Mouse (Mus musculus): Measurements from ENCODE around the gene Sorcs2.
"Not testable (repeated sequence)": the region's sequence is repeated elsewhere in the genome, so short reads cannot be mapped to it uniquely, and the experiment has no call there.

The Sorcs2 gene

GRCm38 (mm10) chr5:36297246-36297645, 100.7 kb downstream of the Sorcs2 start:
- DNase-seq = no peak

- peak; percentile 71 to 78 for DNase-seq
Measured at GRCm38 (mm10) chr5:36293109-36293900, 104.6 kb downstream of the Sorcs2 start.

GRCm38 (mm10) chr5:36292321-36292720, 105.6 kb downstream of the Sorcs2 start:
- DNase-seq = peak; percentile 23 to 34

GRCm38 (mm10) chr5:36291191-36291590, 106.7 kb downstream of the Sorcs2 start:
- peak; percentile 54 to 67 for DNase-seq

DNA sequence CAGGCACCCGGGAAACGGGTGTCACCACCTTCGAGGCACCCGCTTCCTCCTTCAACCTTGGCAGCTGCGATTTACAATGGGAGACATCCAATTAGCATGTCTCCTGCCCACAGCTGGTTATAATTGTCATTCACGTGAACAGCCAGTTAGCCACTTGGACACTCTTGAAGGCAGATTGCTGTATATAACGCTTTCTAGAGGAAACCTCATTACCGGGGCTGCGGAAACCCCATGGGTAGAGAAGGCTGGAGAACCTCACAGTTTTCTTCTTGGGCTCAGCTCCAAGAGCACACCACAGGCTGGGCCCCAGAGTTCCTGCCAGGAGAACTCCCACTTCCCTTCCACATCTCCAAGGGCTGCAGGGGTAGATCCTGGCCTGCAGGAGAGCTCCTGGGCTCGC, 112.5 kb downstream of the Sorcs2 start:
- DNase-seq = no peak

- no peak for DNase-seq
Measured at GRCm38 (mm10) chr5:36279896-36280295, 118.0 kb downstream of the Sorcs2 start.

- DNase-seq = no peak
Measured at GRCm38 (mm10) chr5:36274684-36275394, 123.1 kb downstream of the Sorcs2 start.

DNA sequence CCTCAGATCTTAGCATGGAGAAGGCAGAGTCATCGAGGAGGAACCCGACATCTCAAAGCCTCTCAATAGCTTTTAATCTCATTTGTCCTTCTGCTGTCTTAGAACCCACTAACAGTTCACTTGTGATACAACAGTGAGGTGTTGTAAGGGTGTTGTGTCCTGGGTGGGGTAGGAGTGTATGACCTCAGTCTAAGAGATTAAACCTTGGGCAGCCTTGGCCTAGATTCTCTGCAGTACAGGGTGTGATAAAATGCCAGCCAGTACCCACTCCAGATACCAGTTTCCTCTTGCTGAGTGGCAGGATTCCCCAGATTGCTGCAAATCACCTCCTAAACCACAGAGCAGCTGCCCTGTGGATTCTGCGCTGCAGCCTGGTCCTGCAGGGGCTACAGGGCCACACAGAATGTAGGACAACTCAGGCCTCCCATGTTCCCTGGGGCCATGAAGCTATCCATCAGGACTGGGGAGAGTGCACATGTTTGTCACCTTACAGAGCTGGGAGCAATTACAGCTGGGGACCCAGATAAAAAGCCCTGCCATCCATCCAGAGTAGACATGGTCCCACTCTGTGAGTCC, 130.7 kb downstream of the Sorcs2 start:
- peak in 1 of 2 experiments; percentile 15 for DNase-seq

- no peak for DNase-seq
Measured at GRCm38 (mm10) chr5:36260862-36261261, 137.1 kb downstream of the Sorcs2 start.

DNA sequence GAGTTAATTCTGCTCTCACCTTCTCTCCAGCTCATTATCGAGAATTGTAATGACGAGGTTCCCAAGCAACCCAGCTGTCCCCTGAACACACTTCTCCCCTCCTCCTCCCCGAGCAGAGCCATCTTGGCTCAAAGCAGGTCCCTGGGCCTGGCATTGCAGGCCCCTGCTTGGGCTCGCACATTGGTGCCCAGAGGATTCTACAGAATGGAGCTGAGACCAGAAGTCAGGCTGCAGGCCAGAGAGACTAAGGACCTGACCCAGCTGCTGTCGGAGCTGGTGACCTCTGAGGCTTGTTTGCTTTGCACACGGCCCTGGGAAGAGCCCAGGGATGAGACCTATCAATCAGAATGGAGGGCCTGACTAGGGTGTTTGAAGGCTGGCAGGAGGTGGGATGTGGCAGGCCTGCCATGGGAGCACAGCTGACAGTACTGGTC, 138.2 kb downstream of the Sorcs2 start:
- no peak for DNase-seq

DNA sequence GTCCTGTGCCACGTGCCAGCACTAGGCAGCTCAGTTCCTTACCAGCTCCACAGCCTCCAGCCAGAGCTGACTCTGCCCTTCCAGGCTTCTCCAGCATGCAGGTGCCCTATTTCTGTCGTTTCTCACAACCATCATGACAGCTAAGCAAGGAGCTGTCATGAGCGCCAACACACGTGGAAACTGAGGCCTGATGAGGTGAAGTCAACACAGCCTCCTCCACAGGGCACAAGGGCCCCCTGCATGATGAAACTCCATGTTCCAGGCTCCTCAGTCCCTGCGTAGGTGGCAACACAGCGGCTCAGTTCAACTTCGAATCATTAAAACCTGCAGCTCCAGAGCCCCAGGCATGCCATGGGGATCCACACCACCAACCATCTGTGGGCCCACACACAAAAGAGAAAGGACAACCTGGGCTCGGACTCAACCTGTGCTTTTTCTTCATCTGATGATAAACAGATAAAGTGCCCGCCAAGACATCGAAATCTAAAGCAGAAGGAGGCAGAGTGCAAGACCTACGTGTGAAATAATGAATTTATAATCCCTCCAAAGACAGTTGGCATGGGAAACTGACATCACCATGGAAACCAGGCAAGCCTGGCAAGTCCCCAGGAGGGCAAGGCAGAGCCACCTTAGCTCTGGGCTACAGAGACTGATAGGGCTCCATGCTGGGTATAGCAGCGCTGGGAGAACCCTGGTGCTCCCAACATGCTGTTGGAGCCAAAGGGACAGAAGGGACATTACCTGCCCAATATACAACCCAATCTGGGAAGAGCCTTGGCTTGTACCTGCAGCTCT, 139.4 kb downstream of the Sorcs2 start:
- no peak for DNase-seq

GRCm38 (mm10) chr5:36257008-36257407, 140.9 kb downstream of the Sorcs2 start:
- DNase-seq = no peak

DNA sequence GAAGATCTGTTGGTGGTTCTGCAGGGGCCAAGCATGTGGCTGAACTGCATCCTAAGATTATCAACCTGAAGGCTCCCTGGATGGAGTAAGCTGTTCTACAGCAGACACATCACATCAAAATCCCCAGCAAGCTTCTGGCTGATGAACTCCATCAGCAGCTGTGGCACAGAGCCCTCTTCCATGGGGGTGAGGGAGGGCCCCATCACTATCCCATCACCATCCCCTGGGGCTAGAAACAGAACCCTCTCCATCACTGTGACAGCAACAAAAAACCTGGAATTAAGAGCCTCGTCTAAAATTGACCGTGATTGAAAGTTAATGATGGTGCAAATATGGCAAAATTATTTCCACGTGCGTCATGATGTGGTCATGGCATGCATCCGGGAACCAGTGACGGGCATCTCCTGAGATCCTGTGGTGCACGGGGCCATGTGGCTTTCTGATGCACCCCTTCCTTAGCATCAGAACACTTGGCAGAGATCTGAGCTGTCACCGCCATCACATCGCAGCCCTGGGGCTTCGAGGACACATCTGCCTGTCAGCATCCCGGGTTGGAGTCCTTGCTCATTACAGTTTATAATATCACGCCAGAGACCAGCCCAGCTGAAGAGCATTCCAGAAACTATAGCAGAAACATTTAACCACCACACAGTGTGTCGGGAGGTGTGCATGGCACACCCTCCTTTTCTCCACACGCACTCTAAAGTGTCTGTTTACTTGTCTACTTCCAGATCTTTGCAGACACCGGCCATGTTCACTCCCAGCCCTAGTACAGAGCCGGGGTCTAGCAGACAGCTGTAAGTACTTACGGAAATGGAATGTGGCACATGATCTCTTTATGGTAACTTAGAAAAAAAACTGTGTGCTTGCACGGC, 143.1 kb downstream of the Sorcs2 start:
- no peak for DNase-seq

DNA sequence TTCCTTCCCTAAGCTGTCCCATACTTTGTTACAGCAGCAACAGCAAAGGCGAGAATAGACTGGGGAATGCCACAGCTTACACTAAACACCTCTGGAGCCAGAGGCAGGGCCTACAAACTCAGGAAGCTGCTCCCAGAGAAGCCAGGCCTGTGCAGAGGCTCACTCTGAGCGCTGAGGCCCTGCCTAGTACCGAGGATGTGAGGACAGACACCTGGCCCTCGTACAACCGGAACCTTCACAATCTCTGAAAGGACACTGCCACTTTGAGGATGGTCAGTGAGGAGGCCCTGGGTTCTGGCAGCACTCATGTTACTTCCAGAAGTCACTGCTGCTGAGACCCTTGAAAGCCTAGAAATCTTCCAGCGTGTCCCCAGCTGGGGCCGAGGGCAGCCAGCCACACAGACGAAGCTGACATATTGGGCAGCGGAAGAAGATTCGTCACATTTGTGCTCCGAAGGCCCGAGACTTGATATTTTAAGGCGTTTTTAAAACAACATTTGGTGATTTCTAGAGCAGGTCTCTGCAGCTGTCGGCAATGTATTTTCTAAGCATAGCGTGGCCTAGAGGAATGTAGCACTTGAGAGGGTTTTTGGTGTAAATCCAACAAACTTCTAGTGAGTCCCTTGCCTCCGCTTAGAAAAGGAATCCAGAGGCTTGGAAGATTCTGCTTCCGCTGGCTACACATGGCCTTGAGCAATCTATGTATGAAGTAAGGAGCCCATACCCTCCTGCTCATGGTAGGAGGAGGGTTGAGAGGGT, 145.0 kb downstream of the Sorcs2 start:
- no peak for DNase-seq

DNA sequence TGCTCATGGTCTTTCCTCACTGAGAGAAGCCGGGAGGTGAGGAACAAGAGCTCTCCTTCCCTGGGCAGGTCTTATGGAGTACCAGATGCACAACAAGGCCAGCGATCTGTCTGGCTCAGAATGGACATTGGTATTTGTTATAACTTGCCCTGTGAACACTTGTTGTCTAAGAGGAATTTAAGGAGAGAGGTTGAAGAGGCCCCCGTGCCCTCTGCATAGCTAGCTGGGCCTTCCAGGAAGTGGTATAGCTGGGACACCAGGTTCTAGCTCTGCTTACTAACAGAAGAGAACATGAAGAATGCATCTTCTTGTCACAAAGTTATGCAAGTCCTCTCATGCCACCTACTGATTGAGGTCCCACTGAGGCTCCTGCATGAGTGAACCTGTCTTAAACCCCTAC, 149.9 kb downstream of the Sorcs2 start:
- no peak for DNase-seq

GRCm38 (mm10) chr5:36237526-36237925, 160.4 kb downstream of the Sorcs2 start:
- not testable (repeated sequence) for DNase-seq

GRCm38 (mm10) chr5:36230301-36230780, 167.6 kb downstream of the Sorcs2 start:
- DNase-seq = no peak

DNA sequence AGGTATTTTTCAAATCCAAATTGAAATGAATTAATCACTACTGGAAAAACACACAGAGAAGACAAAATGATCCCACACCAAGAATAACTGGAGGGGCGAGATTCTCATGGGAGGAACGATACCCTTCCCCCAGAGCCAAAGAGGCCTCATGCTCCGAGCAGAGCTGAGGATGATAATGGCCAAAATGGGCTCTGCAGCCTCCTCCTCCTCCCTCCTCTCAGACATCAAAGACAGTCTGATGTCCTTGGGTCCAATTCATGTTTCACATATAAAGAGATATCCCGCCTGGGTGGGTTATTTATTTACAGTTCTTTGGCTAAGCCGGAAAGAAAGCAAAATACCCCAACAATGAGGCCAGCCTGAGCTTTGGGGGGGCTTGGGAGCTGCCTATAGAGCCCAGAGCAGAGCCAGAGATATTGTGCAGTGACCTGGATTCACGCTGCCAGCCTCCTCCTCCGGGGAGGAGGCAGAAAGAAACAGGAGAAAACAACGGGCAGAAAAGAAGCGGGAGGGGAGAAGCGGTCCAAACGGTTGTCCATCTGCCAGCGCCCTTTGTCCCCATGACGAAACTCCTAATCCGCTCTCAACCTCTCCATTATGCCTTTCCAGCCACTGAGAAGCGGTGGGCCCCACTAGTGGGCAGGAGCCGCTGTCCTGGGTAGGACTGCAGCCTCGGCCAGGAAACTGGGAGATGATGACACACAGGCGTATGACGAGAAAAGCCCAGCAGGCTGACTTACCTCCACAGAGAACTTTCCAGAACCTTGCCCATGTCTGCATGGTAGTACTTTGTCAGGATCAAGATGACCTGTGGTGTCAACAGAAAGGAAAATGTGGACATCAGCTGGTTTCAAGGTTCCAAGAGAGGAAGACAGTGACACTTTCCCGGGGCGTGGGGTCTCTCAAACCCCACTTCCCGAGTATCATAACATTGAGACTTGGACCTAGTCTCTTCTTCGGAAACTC, 169.3 kb downstream of the Sorcs2 start:
- DNase-seq = no peak

DNA sequence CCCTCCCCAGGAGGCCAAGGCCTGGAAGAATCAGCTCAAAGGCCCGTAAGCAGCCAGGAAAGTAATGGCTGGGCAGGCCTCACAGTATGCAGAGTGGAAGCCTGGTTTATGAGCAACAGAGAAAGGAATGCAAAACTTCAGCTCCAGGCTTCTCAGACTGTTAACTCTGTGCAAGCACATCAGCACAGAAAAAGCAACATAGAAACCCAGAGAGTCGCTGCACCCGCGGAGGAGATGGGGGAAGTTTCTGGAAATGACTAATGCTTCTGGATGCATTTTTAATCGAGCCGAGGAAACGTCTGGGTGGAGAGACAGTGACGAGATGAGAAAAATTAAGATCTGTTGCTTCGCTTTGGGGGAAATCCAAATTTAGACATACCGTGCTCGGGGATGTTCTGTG, 171.6 kb downstream of the Sorcs2 start:
- DNase-seq = no peak

DNA sequence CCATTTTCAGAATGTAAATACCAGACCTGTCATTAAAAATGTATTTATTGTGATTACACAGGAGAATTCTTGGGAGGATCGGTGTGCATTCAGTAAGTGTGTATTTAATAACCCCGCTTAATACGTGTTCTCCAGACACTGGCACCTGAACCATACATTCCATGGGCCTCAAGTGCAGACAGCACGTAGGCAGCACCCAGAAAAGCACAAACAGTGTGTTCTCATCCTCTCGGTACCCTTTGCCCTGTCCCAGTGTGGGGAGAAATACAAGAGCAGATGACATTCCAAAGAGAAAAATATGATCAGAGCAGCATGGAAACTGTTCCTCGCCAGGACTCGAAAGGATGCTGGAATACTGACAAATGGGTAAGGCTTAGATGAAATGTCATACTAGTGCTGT, 172.1 kb downstream of the Sorcs2 start:
- no peak for DNase-seq

Measured in lung, adult 18-20 months (tissue).